Mouse (Mus musculus) neural tube, embryonic 12.5 days (tissue): ENCODE results near the gene Plekhm2. TPM values are rescaled to one million over a fixed set of nuclear protein-coding genes. Genes with fewer than 3 reads are reported as not detected.

Experiments used
- ATAC-seq: fragments of 200-750 bp; cut with Nextera tagmentation; 2 replicates; pipeline ENCODE4 v1.8.0; 2017; ENCODE audit warnings: low read depth, mild to moderate bottlenecking, moderate TSS enrichment, moderate library complexity; ENCODE audit not compliant: low FRiP score
- H3K27ac ChIP-seq: fragments of 300-500 bp; sonication (generic); 2 replicates; pipeline ENCODE4 v1.5.1; 2016
- H3K27me3 ChIP-seq: fragments of 300-500 bp; sonication (generic); replicated peaks from 2 replicates; pipeline ENCODE4 v1.6.1; 2016; ENCODE audit warnings: mild to moderate bottlenecking
- H3K36me3 ChIP-seq: fragments of 300-500 bp; sonication (generic); 2 replicates; pipeline ENCODE4 v1.6.1; 2016; ENCODE audit warnings: mild to moderate bottlenecking
- H3K4me1 ChIP-seq: fragments of 300-500 bp; sonication (generic); 2 replicates; pipeline ENCODE4 v1.6.1; 2016
- H3K4me2 ChIP-seq: fragments of 300-500 bp; sonication (generic); replicated peaks from 2 replicates; pipeline ENCODE4 v1.6.1; 2016; ENCODE audit warnings: mild to moderate bottlenecking
- H3K4me3 ChIP-seq: fragments of 300-500 bp; sonication (generic); 2 replicates; pipeline ENCODE4 v1.5.1; 2016
- H3K9ac ChIP-seq: fragments of 300-500 bp; sonication (generic); 2 replicates; pipeline ENCODE4 v1.6.1; 2016; ENCODE audit warnings: mild to moderate bottlenecking
- H3K9me3 ChIP-seq: fragments of 300-500 bp; sonication (generic); 2 replicates; pipeline ENCODE4 v1.6.1; 2016; ENCODE audit warnings: mild to moderate bottlenecking
- WGBS: fragments of 180-500 bp; shearing (Covaris S2); methylation state at CpG from one replicate; pipeline ENCODE4 v1.1.7; 2016; 5-methylcytosine and 5-hydroxymethylcytosine counted together
- polyA plus RNA-seq: library from polyadenylated mRNA; unstranded; fragments of >200 nt; fragmentation: Nextera tagmentation; extraction: Ambion mirVana; gene quantifications from 2 replicates; pipeline ENCODE4 v1.2.1, GENCODE M21; 2016

Plekhm2 gene
- polyA plus RNA-seq, 1 experiment from 2014 or later: 7.4 TPM

DNA sequence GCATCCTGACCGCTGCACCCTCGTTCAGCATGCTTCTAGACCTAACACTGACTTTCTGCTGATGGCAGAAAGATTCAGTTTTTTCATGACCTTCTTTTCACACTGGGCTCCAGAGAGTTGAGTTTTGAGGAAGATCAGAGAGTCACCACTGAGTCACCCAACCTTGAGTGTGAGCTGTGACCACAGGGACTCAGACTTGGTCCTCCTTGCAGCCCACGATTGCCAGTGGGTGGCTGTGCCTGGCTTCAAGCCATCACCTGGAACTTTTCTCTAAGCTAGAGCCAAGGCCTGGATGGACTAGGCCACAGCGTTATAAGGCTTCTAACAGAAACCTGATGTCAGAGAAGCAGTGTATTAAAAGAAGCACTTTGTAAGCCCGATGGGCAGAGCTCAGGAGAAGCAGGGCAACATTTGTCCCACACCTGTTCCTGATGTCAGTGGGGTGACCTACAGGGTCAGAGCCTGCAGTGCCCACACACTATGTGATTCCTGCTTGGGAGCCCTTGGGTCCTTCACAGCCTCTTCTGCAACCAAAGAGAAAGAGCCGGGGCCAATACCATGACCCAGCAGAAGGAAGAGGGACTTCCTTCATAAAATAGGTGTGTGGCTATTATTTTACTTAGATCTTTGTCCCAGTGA, 5.7 kb downstream of the Plekhm2 start:
- H3K4me1 ChIP-seq: peaks cover 8% of the 10 kb centered on the region

DNA sequence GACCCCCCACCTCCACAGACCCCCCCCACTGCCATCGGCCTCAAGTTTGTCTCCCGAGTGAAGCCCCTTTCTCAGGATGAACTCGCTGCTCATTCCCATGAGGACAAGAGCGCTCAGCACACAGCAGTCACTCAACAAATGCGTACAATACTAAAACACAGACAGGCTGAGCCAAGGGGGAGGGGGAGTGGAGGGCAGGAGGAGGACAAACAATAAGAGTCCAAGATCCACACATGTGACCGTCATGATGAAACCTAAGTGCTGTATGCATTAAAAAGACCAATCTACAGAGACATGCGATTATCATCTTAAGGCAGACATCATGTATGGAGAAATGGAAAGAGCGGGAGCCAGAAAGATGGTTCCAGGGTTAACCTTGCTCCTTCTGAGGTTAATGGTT, 7.8 kb downstream of the Plekhm2 start:
- Histone ChIP-seq H3K4me3 (no peak overlapping the region), H3K27ac (no peak overlapping the region), H3K4me2 (no peak overlapping the region), H3K4me1 (no peaks in the 10 kb centered on the region), H3K27me3 (no peaks in the 10 kb centered on the region), H3K9ac (no peak overlapping the region), H3K9me3 (no peaks in the 10 kb centered on the region), H3K36me3 (peaks cover 23% of the 10 kb centered on the region)
- no peak for ATAC-seq
- 83% methylated on average over 8 of the region's 8 CpGs for WGBS

More for the DNA sequence above, 5.7 kb downstream of the Plekhm2 start:
- Histone ChIP-seq H3K36me3 (peaks cover 22% of the 10 kb centered on the region), H3K9ac (no peak overlapping the region), H3K4me3 (no peak overlapping the region), H3K27ac (no peak overlapping the region), H3K9me3 (no peaks in the 10 kb centered on the region), H3K27me3 (no peaks in the 10 kb centered on the region), H3K4me2 (no peak overlapping the region)
- no peak for ATAC-seq
- 94% methylated on average over 6 of the region's 6 CpGs for WGBS

DNA sequence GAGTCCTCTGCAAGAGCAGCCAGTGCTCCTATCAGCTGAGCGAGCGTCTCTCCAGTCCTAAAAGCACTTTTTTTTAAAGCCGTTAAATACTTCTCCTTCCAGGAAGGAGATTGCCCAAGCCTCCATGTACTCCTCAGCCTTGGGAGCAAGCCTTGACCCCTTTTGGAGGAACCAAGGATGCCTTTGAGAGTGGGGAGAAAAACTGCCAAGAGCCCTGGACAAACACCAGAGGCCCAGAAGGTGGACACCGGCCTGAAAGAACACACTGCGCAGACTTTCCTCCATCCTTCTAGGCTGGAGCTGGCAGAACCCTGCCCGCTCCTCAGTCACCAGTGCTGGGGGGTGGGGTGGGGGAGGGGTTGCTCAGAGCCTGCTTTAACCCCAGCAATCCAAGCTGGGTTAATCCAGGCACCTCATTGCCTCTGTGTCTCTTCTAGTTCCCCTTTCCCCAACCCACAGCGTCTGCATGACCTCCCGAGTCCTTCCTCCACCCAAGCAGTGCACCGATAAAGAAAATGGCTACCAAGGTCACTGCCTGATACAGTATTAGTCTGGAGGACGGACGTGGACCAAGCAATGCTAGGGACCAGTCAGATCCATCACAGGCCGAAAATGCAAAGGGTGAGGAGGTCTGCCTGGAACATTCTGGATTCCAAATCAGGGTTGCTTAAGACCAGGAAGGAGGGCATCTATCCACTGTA, 8.6 kb downstream of the Plekhm2 start:
- WGBS: 91% methylated on average over 12 of the region's 12 CpGs

DNA sequence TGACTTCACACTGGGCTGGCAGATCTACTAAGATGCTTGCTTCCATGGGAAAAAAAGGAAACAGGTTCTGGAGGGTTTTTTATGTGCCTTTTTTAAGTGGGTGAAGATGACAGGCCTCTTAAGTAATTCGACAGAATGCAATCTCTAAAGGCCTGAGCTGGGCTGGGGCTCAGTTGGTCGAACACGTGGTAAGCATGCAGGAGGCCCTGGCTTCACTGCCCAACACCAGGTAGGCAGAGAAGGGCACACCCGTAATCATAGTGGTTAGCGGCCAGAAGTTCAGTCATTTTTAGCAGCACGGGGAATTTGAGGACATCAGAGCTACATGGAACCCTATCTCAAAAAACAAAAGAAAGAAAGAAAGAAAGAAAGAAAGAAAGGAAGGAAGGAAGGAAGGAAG, 10.2 kb downstream of the Plekhm2 start:
- H3K36me3 ChIP-seq: peaks cover 14% of the 10 kb centered on the region; the same call in 1 of the 2 replicates
- no peak overlapping the region for H3K9ac ChIP-seq

More for the DNA sequence above, 8.6 kb downstream of the Plekhm2 start:
- Histone ChIP-seq H3K27ac (no peak overlapping the region), H3K4me3 (no peak overlapping the region), H3K9ac (no peak overlapping the region), H3K36me3 (peaks cover 26% of the 10 kb centered on the region; the same call in 1 of the 2 replicates), H3K4me1 (no peaks in the 10 kb centered on the region; the same call in 1 of the 2 replicates), H3K27me3 (no peaks in the 10 kb centered on the region), H3K4me2 (no peak overlapping the region), H3K9me3 (no peaks in the 10 kb centered on the region)
- ATAC-seq: no peak

DNA sequence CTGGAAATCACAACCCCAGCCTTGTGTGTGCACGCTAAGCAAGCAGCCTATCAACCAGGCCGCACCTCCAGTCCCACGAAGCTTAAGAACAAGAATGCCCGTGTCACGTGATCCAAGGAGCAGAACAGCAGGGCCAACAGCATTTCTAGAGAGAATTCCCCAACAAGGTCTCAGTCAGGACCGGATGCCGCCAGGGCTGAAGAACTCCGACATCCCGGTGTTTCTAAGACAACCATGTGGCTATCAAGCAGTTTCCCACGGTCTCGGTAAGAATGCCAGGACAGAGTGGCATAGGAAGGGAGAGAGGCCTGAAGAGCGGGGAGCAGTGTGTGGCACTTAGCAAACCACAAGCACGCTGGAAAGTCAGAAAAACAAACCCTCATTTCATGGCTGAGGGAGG, 10.9 kb downstream of the Plekhm2 start:
- H3K27me3 ChIP-seq: no peaks in the 10 kb centered on the region
- H3K9ac ChIP-seq: no peak overlapping the region
- no peak overlapping the region for H3K4me3 ChIP-seq
- ATAC-seq: no peak
- no peak overlapping the region for H3K27ac ChIP-seq
- H3K4me2 ChIP-seq: no peak overlapping the region
- H3K36me3 ChIP-seq: peaks cover 10% of the 10 kb centered on the region; the same call in 1 of the 2 replicates
- peaks cover 9% of the 10 kb centered on the region; the same call in 1 of the 2 replicates for H3K4me1 ChIP-seq
- no peaks in the 10 kb centered on the region for H3K9me3 ChIP-seq
- WGBS: 89% methylated on average over 13 of the region's 13 CpGs

More for the DNA sequence above, 10.2 kb downstream of the Plekhm2 start:
- H3K9me3 ChIP-seq: no peaks in the 10 kb centered on the region
- H3K4me2 ChIP-seq: no peak overlapping the region
- WGBS: 92% methylated on average over 6 of the region's 6 CpGs
- no peak overlapping the region for H3K27ac ChIP-seq
- no peak for ATAC-seq
- H3K27me3 ChIP-seq: no peaks in the 10 kb centered on the region
- H3K4me1 ChIP-seq: peaks cover 2% of the 10 kb centered on the region; the same call in 1 of the 2 replicates
- no peak overlapping the region for H3K4me3 ChIP-seq

DNA sequence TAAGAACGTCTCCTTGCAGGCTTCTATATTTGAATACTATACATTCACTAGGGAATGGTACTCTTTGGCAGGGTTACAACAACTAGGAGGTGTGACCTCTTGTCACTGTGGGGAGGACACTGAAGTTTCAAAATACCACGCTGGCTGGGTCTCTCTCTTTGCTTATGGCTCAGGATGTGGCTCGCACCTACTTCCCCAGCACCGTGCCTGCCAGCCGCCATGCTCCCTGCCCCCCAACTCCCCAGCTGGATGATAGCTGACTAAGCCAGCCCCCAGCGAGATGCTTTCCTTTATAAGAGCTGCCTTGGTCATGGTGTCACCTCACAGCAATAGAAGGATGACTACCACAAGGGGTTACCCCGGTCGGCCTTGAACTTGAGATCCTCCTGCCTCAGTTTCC, 11.7 kb downstream of the Plekhm2 start:
- ATAC-seq: no peak
- Histone ChIP-seq H3K27ac (no peak overlapping the region), H3K4me1 (peaks cover 10% of the 10 kb centered on the region; the same call in 1 of the 2 replicates), H3K9me3 (no peaks in the 10 kb centered on the region), H3K36me3 (peaks cover 10% of the 10 kb centered on the region; the same call in 1 of the 2 replicates), H3K27me3 (no peaks in the 10 kb centered on the region), H3K4me3 (no peak overlapping the region), H3K4me2 (no peak overlapping the region), H3K9ac (no peak overlapping the region)
- 94% methylated on average over 8 of the region's 8 CpGs for WGBS

DNA sequence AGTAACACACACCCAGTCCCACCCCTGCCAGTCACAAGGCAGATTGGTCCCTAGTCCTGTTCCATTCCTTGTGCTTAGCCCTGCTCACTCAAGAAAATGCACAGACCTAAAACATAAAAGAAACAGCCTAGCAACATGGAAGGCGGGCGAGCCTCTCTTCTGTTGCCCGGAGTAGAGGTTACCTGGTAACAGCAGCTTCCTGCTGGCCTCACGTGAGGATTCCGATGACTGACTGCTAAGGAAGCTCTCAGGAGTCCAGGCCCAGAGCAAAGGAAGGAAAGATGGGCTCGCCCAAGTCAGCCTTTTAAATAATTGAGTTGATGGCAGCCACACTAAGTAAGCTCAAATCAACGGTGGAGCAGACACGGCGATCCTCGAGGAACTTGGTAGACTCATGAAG, 12.8 kb downstream of the Plekhm2 start:
- ATAC-seq: no peak
- 90% methylated on average over 10 of the region's 10 CpGs for WGBS
- Histone ChIP-seq H3K27me3 (no peaks in the 10 kb centered on the region), H3K4me3 (no peak overlapping the region), H3K4me2 (no peak overlapping the region), H3K36me3 (peaks cover 12% of the 10 kb centered on the region), H3K9me3 (no peaks in the 10 kb centered on the region), H3K9ac (no peak overlapping the region), H3K4me1 (peaks cover 10% of the 10 kb centered on the region; the same call in 1 of the 2 replicates), H3K27ac (no peak overlapping the region)

DNA sequence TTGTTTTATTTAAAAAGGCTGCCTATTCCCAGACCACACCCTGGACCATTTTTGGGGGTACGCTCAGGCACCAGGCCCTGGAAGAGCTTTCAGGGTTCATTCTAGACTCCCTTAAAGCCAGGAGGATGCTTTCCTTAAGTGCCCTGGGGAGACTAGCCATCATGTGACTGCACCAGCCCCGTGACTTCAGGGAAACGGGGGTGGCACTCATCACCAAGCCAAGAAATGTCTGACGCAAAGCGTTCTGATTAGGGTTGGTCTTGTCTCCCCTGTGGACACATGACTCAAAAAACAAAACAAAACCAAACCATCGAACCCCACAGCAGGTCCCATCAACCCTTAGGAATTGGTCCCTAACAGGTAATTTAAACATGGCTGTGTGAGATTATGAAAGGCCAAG, 13.4 kb downstream of the Plekhm2 start:
- Histone ChIP-seq H3K4me2 (no peak overlapping the region), H3K9ac (no peak overlapping the region), H3K27me3 (no peaks in the 10 kb centered on the region), H3K4me1 (peaks cover 10% of the 10 kb centered on the region; the same call in 1 of the 2 replicates), H3K36me3 (peaks cover 12% of the 10 kb centered on the region), H3K27ac (no peak overlapping the region), H3K4me3 (no peak overlapping the region), H3K9me3 (no peaks in the 10 kb centered on the region)
- 90% methylated on average over 6 of the region's 6 CpGs for WGBS
- ATAC-seq: no peak

DNA sequence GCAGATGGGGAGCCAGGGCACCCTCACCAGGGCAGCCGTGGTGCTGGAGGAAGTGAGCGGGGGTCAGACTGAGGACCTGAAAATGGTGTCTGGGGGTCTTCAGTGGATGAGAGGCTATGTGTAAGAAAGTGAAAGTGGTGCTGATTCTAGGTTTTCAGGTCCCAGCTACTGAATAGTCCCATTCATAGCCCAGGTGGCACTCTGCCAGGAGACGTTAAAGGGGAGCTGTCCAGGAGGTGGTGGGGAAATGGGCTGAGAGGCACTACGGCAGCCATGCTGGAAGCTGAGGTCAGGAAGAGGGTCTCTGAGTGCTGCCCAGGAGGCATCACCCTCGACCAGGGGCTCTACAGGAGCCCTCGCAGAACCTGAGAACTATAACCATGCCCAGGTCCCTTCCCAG, 15.5 kb downstream of the Plekhm2 start:
- H3K4me3 ChIP-seq: no peak overlapping the region
- no peak overlapping the region for H3K9ac ChIP-seq
- no peak for ATAC-seq
- 79% methylated on average over 6 of the region's 6 CpGs for WGBS
- H3K36me3 ChIP-seq: peaks cover 12% of the 10 kb centered on the region
- H3K4me2 ChIP-seq: no peak overlapping the region
- peaks cover 10% of the 10 kb centered on the region; the same call in 1 of the 2 replicates for H3K4me1 ChIP-seq
- H3K9me3 ChIP-seq: no peaks in the 10 kb centered on the region
- no peaks in the 10 kb centered on the region for H3K27me3 ChIP-seq
- H3K27ac ChIP-seq: no peak overlapping the region

DNA sequence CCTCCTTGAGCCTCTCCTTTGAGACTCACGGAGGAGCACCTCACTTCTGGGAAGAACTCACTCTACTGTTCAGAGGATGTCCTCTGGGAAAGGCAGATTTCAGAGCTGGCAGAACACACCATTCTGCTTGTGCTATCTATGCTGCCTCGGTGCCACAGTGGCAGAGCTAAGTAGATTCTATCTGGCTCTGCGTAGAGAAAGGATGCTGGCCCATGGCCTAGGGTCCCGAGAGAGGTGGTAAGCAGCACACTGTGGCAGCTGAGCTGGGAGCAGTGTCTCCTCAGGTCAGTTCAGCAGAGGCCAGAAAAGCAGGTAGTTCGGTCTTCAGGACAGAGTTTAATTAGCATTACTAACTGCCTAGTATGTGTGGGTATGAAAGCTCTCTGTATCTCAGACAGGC, 16.4 kb downstream of the Plekhm2 start:
- Histone ChIP-seq H3K9ac (no peak overlapping the region), H3K9me3 (no peaks in the 10 kb centered on the region), H3K4me2 (no peak overlapping the region), H3K4me1 (peaks cover 15% of the 10 kb centered on the region), H3K27ac (no peak overlapping the region), H3K36me3 (peaks cover 9% of the 10 kb centered on the region), H3K4me3 (no peak overlapping the region), H3K27me3 (no peaks in the 10 kb centered on the region)
- no peak for ATAC-seq
- WGBS: 94% methylated on average over 5 of the region's 5 CpGs

DNA sequence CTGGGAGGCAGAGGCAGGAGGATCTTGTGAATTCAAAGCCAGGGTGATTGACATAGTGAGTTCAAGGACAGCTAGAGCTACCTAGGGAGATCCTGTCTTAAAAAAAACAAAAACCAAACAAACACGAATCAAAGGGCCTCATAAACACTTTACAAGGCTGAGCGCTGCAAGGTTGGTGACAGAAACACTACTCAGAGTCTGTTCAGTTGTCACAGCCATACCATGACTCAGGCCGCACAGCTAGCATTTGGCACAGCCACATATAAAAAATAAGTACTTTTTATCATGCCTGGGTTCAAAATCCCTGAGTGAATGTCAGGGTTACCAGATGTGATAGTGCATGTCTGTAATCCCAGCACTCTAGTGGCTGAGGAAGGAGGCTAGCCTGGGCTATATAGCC, 17.5 kb downstream of the Plekhm2 start:
- no peak overlapping the region for H3K27ac ChIP-seq
- H3K4me1 ChIP-seq: peaks cover 18% of the 10 kb centered on the region
- no peaks in the 10 kb centered on the region for H3K27me3 ChIP-seq
- H3K36me3 ChIP-seq: peaks cover 13% of the 10 kb centered on the region
- ATAC-seq: no peak
- H3K4me2 ChIP-seq: no peak overlapping the region
- 87% methylated on average over 3 of the region's 3 CpGs for WGBS
- no peaks in the 10 kb centered on the region for H3K9me3 ChIP-seq
- no peak overlapping the region for H3K9ac ChIP-seq
- H3K4me3 ChIP-seq: no peak overlapping the region

DNA sequence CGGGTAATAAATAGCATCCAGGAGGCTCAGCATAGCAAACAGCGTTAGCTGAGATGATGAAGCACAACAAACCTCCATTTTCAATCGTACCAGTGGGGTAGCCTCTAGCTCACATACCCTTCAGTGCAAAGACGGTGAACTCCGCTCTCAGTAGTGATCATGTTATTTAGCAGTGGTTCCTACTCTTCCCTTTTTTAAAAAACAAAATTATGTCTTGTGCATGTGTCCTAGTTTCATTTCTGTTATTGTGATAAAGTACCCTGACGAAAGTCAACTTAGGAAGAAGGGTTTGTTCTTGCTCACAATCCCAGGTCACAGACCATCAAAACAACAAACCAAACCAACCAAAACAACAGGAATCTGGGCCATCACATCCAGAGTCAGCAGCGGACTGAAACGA, 18.7 kb downstream of the Plekhm2 start:
- peaks cover 17% of the 10 kb centered on the region for H3K36me3 ChIP-seq
- WGBS: 93% methylated on average over 8 of the region's 8 CpGs
- H3K9ac ChIP-seq: no peak overlapping the region
- ATAC-seq: no peak
- no peaks in the 10 kb centered on the region for H3K27me3 ChIP-seq
- peaks cover 18% of the 10 kb centered on the region for H3K4me1 ChIP-seq
- no peak overlapping the region for H3K4me3 ChIP-seq
- no peak overlapping the region for H3K27ac ChIP-seq
- H3K9me3 ChIP-seq: no peaks in the 10 kb centered on the region
- H3K4me2 ChIP-seq: no peak overlapping the region
